Mouse (Mus musculus): ENCODE measurements around the gene Tbl3. TPM values are rescaled to one million over a fixed set of nuclear protein-coding genes. Genes with fewer than 3 reads are reported as not detected.

Tbl3 gene
- polyA plus RNA-seq, 1 experiment: 66.6 TPM

GRCm38 (mm10) chr17:24653967-24654710 lies 53.3 kb downstream of the Tbl3 start:
- TF ChIP-seq MYOG (IDR thresholded peaks at IDR 0.05; ENCODE audit: control insufficient read depth in 1 of 3, insufficient read depth in 1 of 3, insufficient read length in 2 of 3, low read depth in 2 of 3) (no peak), REST (IDR thresholded peaks at IDR 0.05; ENCODE audit: insufficient read depth, insufficient read length) (no peak), POLR2A (IDR thresholded peaks at IDR 0.05; ENCODE audit: insufficient read length, low read depth) (no peak), SRF (IDR thresholded peaks at IDR 0.05; ENCODE audit: control insufficient read depth, insufficient read length, low read depth) (no peak), POLR2AphosphoS2 (IDR thresholded peaks at IDR 0.05; ENCODE audit: insufficient read length, low read depth) (no peak), CEBPB (IDR thresholded peaks at IDR 0.05; ENCODE audit: insufficient read depth, poor library complexity, severe bottlenecking) (no peak), MAX (IDR thresholded peaks at IDR 0.05; ENCODE audit: low read depth) (no peak), TCF3 (IDR thresholded peaks at IDR 0.05; ENCODE audit: insufficient read length, low read depth) (no peak), USF1 (IDR thresholded peaks at IDR 0.05; ENCODE audit: low read depth) (no peak), E2F4 (IDR thresholded peaks at IDR 0.05; ENCODE audit: insufficient read depth) (no peak)
- Histone ChIP-seq H3K36me3 (ENCODE audit: control insufficient read depth, insufficient read depth) (no peaks in the 10 kb centered on the region), H3K4me2 (ENCODE audit: low read depth) (peak overlapping the region; percentile 50), H3ac (ENCODE audit: control insufficient read depth, insufficient read length) (no peak overlapping the region), H3K27me3 (ENCODE audit: control insufficient read depth, insufficient read depth, insufficient read length) (peaks cover 7% of the 10 kb centered on the region), H3K79me2 (ENCODE audit: control insufficient read depth, insufficient read depth) (no peaks in the 10 kb centered on the region), H3K4me3 (no peak overlapping the region)

- Histone ChIP-seq H3K27me3 (ENCODE audit: control insufficient read depth, insufficient read depth, insufficient read length) (peaks cover 3% of the 10 kb centered on the region), H3K36me3 (ENCODE audit: control insufficient read depth, insufficient read depth) (no peaks in the 10 kb centered on the region), H3K4me3 (no peak overlapping the region), H3K79me2 (ENCODE audit: control insufficient read depth, insufficient read depth) (no peaks in the 10 kb centered on the region), H3ac (ENCODE audit: control insufficient read depth, insufficient read length) (no peak overlapping the region), H3K4me2 (ENCODE audit: low read depth) (no peak overlapping the region)
- TF ChIP-seq MYOD1 (IDR thresholded peaks at IDR 0.05; ENCODE audit: control insufficient read depth in 1 of 3, insufficient read length in 2 of 3, low read depth in 2 of 3): no peak
Observed at GRCm38 (mm10) chr17:24651835-24652234, 55.6 kb downstream of the Tbl3 start.

GRCm38 (mm10) chr17:24650766-24651165 lies 56.7 kb downstream of the Tbl3 start:
- Histone ChIP-seq H3K79me2 (ENCODE audit: control insufficient read depth, insufficient read depth) (no peaks in the 10 kb centered on the region), H3K4me2 (ENCODE audit: low read depth) (no peak overlapping the region), H3K36me3 (ENCODE audit: control insufficient read depth, insufficient read depth) (no peaks in the 10 kb centered on the region), H3K27me3 (ENCODE audit: control insufficient read depth, insufficient read depth, insufficient read length) (no peaks in the 10 kb centered on the region), H3ac (ENCODE audit: control insufficient read depth, insufficient read length) (no peak overlapping the region), H3K4me3 (no peak overlapping the region)
- TF ChIP-seq CEBPB (IDR thresholded peaks at IDR 0.05; ENCODE audit: insufficient read depth, poor library complexity, severe bottlenecking) (no peak), POLR2AphosphoS2 (IDR thresholded peaks at IDR 0.05; ENCODE audit: insufficient read length, low read depth) (no peak), REST (IDR thresholded peaks at IDR 0.05; ENCODE audit: insufficient read depth, insufficient read length) (no peak), MAX (IDR thresholded peaks at IDR 0.05; ENCODE audit: low read depth) (no peak), TCF12 (IDR thresholded peaks at IDR 0.05; ENCODE audit: insufficient read depth, poor library complexity, severe bottlenecking) (no peak), MYOG (IDR thresholded peaks at IDR 0.05; ENCODE audit: control insufficient read depth in 1 of 3, insufficient read depth in 1 of 3, insufficient read length in 2 of 3, low read depth in 2 of 3) (no peak), USF1 (IDR thresholded peaks at IDR 0.05; ENCODE audit: low read depth) (no peak), TCF3 (IDR thresholded peaks at IDR 0.05; ENCODE audit: insufficient read length, low read depth) (no peak), SRF (IDR thresholded peaks at IDR 0.05; ENCODE audit: control insufficient read depth, insufficient read length, low read depth) (no peak), POLR2A (IDR thresholded peaks at IDR 0.05; ENCODE audit: insufficient read length, low read depth) (no peak)

- TF ChIP-seq POLR2AphosphoS2 (IDR thresholded peaks at IDR 0.05; ENCODE audit: insufficient read length, low read depth) (peak; percentile 36), MAX (IDR thresholded peaks at IDR 0.05; ENCODE audit: low read depth) (no peak), SRF (IDR thresholded peaks at IDR 0.05; ENCODE audit: control insufficient read depth, insufficient read length, low read depth) (no peak), POLR2A (IDR thresholded peaks at IDR 0.05; ENCODE audit: insufficient read length, low read depth) (peak; percentile 60), TCF12 (IDR thresholded peaks at IDR 0.05; ENCODE audit: insufficient read depth, poor library complexity, severe bottlenecking) (no peak), E2F4 (IDR thresholded peaks at IDR 0.05; ENCODE audit: insufficient read depth) (no peak), CEBPB (IDR thresholded peaks at IDR 0.05; ENCODE audit: insufficient read depth, poor library complexity, severe bottlenecking) (no peak), MYOG (IDR thresholded peaks at IDR 0.05; ENCODE audit: control insufficient read depth in 1 of 3, insufficient read depth in 1 of 3, insufficient read length in 2 of 3, low read depth in 2 of 3) (no peak), REST (IDR thresholded peaks at IDR 0.05; ENCODE audit: insufficient read depth, insufficient read length) (no peak), TCF3 (IDR thresholded peaks at IDR 0.05; ENCODE audit: insufficient read length, low read depth) (no peak), USF1 (IDR thresholded peaks at IDR 0.05; ENCODE audit: low read depth) (no peak), MYOD1 (IDR thresholded peaks at IDR 0.05; ENCODE audit: control insufficient read depth in 1 of 3, insufficient read length in 2 of 3, low read depth in 2 of 3) (peak in 1 of 3 experiments; percentile 18)
- H3K4me2 ChIP-seq (ENCODE audit: low read depth): peak within 1 kb of the TSS; percentile 87
- H3K27me3 ChIP-seq (ENCODE audit: control insufficient read depth, insufficient read depth, insufficient read length): no peaks in the 10 kb centered on the region
- H3K36me3 ChIP-seq (ENCODE audit: control insufficient read depth, insufficient read depth): no peaks in the 10 kb centered on the region
- H3K79me2 ChIP-seq (ENCODE audit: control insufficient read depth, insufficient read depth): no peaks in the 10 kb centered on the region
- H3K4me3 ChIP-seq: peak within 1 kb of the TSS; percentile 5
- H3ac ChIP-seq (ENCODE audit: control insufficient read depth, insufficient read length): peak within 1 kb of the TSS; percentile 4
Observed at GRCm38 (mm10) chr17:24650070-24650616, 57.3 kb downstream of the Tbl3 start, which contains the start of gene Slc9a3r2. Gene Slc9a3r2, minus strand, starts transcription at chr17:24650327.

All from myocyte (in vitro differentiated cells).